ENCODE assay signal across 30 mouse cellular contexts in the genomic region with DNA sequence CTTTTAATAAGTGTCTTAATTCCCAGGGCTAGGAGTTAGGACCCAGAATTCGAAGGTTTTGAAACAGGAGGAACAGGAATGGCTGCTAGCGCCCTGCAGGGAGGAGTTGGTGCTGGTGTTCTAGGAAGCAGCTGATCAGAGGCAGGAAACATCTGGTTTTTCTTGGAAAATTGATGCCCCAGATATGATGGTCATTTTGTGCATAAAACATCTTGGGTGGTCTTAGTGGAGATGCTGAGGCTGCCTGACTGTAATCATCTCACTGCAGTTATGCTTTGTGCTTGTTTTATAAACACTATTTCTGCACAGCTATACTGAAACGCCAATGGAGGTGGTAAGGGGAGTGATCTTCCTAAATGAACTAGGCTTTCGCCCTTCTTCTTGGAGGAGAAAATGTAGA. TPM values are rescaled to one million over a fixed set of nuclear protein-coding genes. Genes with fewer than 3 reads are reported as not detected.
DNase-seq lines count a peak whose midpoint lies in the region; ATAC-seq and TF ChIP-seq lines count a peak whose summit lies in the region.
"Had no signal": no experiment of that assay in that cellular context is flagged by ENCODE, and none has a peak within 500 bp of the region (broad histone marks: within the 10 kb centered on the region; RNA-seq: fewer than 3 reads in every experiment).

No protein-coding gene starts in this region.

- no peak overlapping the region for H3K4me3 ChIP-seq in lung, embryonic 15.5 days
- H3K4me3 ChIP-seq in lung, adult 2 months (replicated peaks; ENCODE audit: extremely low read depth, low read depth, low read length): no peak overlapping the region
- H3K4me3 ChIP-seq in stomach, embryonic 15.5 days (replicated peaks): no peak overlapping the region
- H3K4me3 ChIP-seq in hindbrain, embryonic 16.5 days (ENCODE audit: low read length): no peak overlapping the region
- H3K4me3 ChIP-seq: embryonic facial prominence, embryonic 12.5 days; heart, embryonic 15.5 days; hindbrain, embryonic 13.5 days; intestine, embryonic 15.5 days; limb, embryonic 12.5 days; myocyte; neural tube, embryonic 13.5 days had no signal

- no peak for TF ChIP-seq POLR2A in lung, adult 2 months (IDR thresholded peaks at IDR 0.05; ENCODE audit: borderline replicate concordance, extremely low read depth, low read depth, low read length)

- H3K4me2 ChIP-seq in lung, embryonic 15.5 days: no peak overlapping the region
- no peak overlapping the region for H3K4me2 ChIP-seq in stomach, embryonic 15.5 days
- no peak overlapping the region for H3K4me2 ChIP-seq in hindbrain, embryonic 16.5 days (ENCODE audit: low read length)
- H3K4me2 ChIP-seq: embryonic facial prominence, embryonic 12.5 days; heart, embryonic 15.5 days; hindbrain, embryonic 13.5 days; intestine, embryonic 15.5 days; limb, embryonic 12.5 days; liver, embryonic 11.5 days; neural tube, embryonic 13.5 days had no signal

- peaks cover 17% of the 10 kb centered on the region; the same call in 1 of the 2 replicates for H3K4me1 ChIP-seq in lung, embryonic 15.5 days
- no peaks in the 10 kb centered on the region for H3K4me1 ChIP-seq in lung, adult 2 months (ENCODE audit: control insufficient read depth, insufficient read depth, low read length)
- 0 out of 2 replicates have a peak, but pooled peaks cover 3% of the 10 kb centered on the region for H3K4me1 ChIP-seq in stomach, embryonic 15.5 days
- no peaks in the 10 kb centered on the region for H3K4me1 ChIP-seq in hindbrain, embryonic 16.5 days (ENCODE audit: control insufficient read depth, insufficient read depth, low read depth, low read length)

- H3K36me3 ChIP-seq in lung, embryonic 15.5 days: no peaks in the 10 kb centered on the region
- H3K36me3 ChIP-seq in stomach, embryonic 15.5 days: no peaks in the 10 kb centered on the region
- H3K36me3 ChIP-seq in hindbrain, embryonic 16.5 days (ENCODE audit: control insufficient read depth, insufficient read depth, low read length): 0 out of 2 replicates have a peak, but pooled peaks cover 2% of the 10 kb centered on the region
- H3K36me3 ChIP-seq: embryonic facial prominence, embryonic 12.5 days; intestine, embryonic 15.5 days; limb, embryonic 12.5 days had no signal

- peak; percentile 43 for DNase-seq in heart, adult 11 months
- no peak for DNase-seq in heart, adult 9 months (ENCODE audit: low spot score in 2 of 2)
- no peak for DNase-seq in lung, adult 2 months
- peak; percentile 12 for DNase-seq in hindlimb bud, embryonic 11.5 days (ENCODE audit: extremely low spot score, low read depth, low spot score)
- DNase-seq: adrenal gland, postnatal 14 days; cerebellum, adult 8-10 months; gastrocnemius, postnatal 36 days; heart, postnatal 36 days; kidney, postnatal 10 days; liver, postnatal 0 days; retina, postnatal 1 day; right cerebral cortex, postnatal 25 days; spleen, adult 18-20 months; thymus, adult 18-20 months; thymus, postnatal 4 days had no signal

- H3K9ac ChIP-seq in lung, embryonic 15.5 days: no peak overlapping the region
- no peak overlapping the region for H3K9ac ChIP-seq in stomach, embryonic 15.5 days
- no peak overlapping the region for H3K9ac ChIP-seq in hindbrain, embryonic 16.5 days (ENCODE audit: low read depth, low read length)
- H3K9ac ChIP-seq: embryonic facial prominence, embryonic 12.5 days; heart, embryonic 15.5 days; hindbrain, embryonic 13.5 days; intestine, embryonic 15.5 days; limb, embryonic 12.5 days; liver, postnatal 0 days; neural tube, embryonic 13.5 days had no signal

- H3K27ac ChIP-seq in lung, embryonic 15.5 days: no peak overlapping the region
- 0 out of 2 replicates have a peak overlapping the region, but pooled peaks have one; percentile 13 for H3K27ac ChIP-seq in stomach, embryonic 15.5 days
- H3K27ac ChIP-seq in hindbrain, embryonic 16.5 days (ENCODE audit: low read depth, low read length): no peak overlapping the region
- H3K27ac ChIP-seq: embryonic facial prominence, embryonic 12.5 days; heart, embryonic 15.5 days; hindbrain, embryonic 13.5 days; intestine, embryonic 15.5 days; limb, embryonic 12.5 days; neural tube, embryonic 13.5 days had no signal

- peak; percentile 65; the same call in 1 of the 2 replicates for ATAC-seq in lung, embryonic 15.5 days (ENCODE audit: borderline replicate concordance, extremely low read depth, low FRiP score, low TSS enrichment)
- ATAC-seq in stomach, embryonic 15.5 days (ENCODE audit: insufficient read depth, low FRiP score, low read depth): no peak
- no peak for ATAC-seq in hindbrain, embryonic 16.5 days
- ATAC-seq: CD4-positive, CD25-positive, alpha-beta regulatory T cell, adult 4 months; intestine, embryonic 15.5 days; liver, postnatal 0 days; midbrain, embryonic 16.5 days had no signal

- H3K9me3 ChIP-seq in lung, embryonic 15.5 days: no peaks in the 10 kb centered on the region
- H3K9me3 ChIP-seq in stomach, embryonic 15.5 days: no peaks in the 10 kb centered on the region
- no peaks in the 10 kb centered on the region for H3K9me3 ChIP-seq in hindbrain, embryonic 16.5 days (ENCODE audit: control insufficient read depth, low read length)
- H3K9me3 ChIP-seq: embryonic facial prominence, embryonic 12.5 days; heart, embryonic 15.5 days; hindbrain, embryonic 13.5 days; intestine, embryonic 15.5 days; limb, embryonic 12.5 days; neural tube, embryonic 13.5 days had no signal

- 33% methylated on average over 4 of the region's 4 CpGs for WGBS in lung, embryonic 15.5 days
- whole genome bisulfite sequencing in lung, adult 2 months: 51% methylated on average over 4 of the region's 4 CpGs
- WGBS in stomach, embryonic 15.5 days: 38% methylated on average over 4 of the region's 4 CpGs
- WGBS in hindbrain, embryonic 16.5 days: 77% methylated on average over 4 of the region's 4 CpGs

- H3K27me3 ChIP-seq in lung, embryonic 15.5 days: no peaks in the 10 kb centered on the region
- no peaks in the 10 kb centered on the region for H3K27me3 ChIP-seq in stomach, embryonic 15.5 days (replicated peaks)
- no peaks in the 10 kb centered on the region for H3K27me3 ChIP-seq in hindbrain, embryonic 16.5 days (replicated peaks; ENCODE audit: control insufficient read depth, insufficient read depth, low read length)
- H3K27me3 ChIP-seq: embryonic facial prominence, embryonic 12.5 days; heart, embryonic 15.5 days; hindbrain, embryonic 13.5 days; intestine, embryonic 15.5 days; limb, embryonic 12.5 days; neural tube, embryonic 13.5 days had no signal

- TF ChIP-seq CTCF in lung, adult 2 months (IDR thresholded peaks at IDR 0.05; ENCODE audit: insufficient read depth, low read length): no peak

RNA-seq across cellular contexts. Expression of a gene that starts 48.5 kb away (rescaled TPM):
- not detected in 2 replicates for polyA plus RNA-seq in lung, embryonic 15.5 days (2015; fragmentation: Nextera tagmentation; extraction: Ambion mirVana)
- not detected in 2 replicates for polyA plus RNA-seq in lung, adult 2 months (2012; rRNA removed)
- not detected in 2 replicates for polyA plus RNA-seq in stomach, embryonic 15.5 days (2015; fragmentation: Nextera tagmentation; extraction: Ambion mirVana)
- not detected in 2 replicates for polyA plus RNA-seq in hindbrain, embryonic 16.5 days (2015; fragmentation: Nextera tagmentation; extraction: Ambion mirVana)
- polyA plus RNA-seq: brain, embryonic 14.5 days; CD4-positive, CD25-positive, alpha-beta regulatory T cell, adult 4 months; embryonic facial prominence, embryonic 12.5 days; forebrain, embryonic 11.5 days; heart, embryonic 15.5 days; hindbrain, embryonic 13.5 days; intestine, embryonic 15.5 days; limb, embryonic 12.5 days; liver, embryonic 11.5 days; liver, postnatal 0 days; midbrain, embryonic 16.5 days; myocyte; neural tube, embryonic 13.5 days had no signal

Comparison
In these comparisons a context has a peak if more than half of its experiments do, and no peak if none do; other contexts are left out.
1. DNase-seq: peak in heart, adult 11 months (single experiment) and hindlimb bud, embryonic 11.5 days (single experiment); none in heart, adult 9 months (0 of 2) and lung, adult 2 months (single experiment).